Mouse (Mus musculus): ENCODE data around the gene Vps29.

The Vps29 gene

DNA sequence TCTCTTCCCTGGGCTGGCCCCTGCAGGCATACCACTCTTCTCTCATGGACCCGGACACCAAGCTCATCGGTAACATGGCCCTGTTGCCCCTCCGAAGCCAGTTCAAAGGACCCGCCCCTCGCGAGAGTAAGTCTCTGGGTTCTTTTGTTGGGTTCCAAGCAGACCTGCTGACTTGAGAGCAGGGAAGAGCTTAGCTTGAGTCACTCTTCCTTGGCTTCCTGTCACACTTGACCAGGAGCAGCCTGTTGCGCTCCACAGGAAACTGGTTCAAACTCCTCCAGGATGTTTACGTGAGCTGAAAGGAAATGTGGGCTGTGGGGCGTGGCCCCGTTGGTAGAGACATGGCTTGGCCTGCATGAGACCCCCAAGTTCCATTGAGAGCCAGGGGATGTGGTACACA lies 42.6 kb downstream of the Vps29 start:
- in situ Hi-C loops (cut with MboI, MseI) = no loop called here

DNA sequence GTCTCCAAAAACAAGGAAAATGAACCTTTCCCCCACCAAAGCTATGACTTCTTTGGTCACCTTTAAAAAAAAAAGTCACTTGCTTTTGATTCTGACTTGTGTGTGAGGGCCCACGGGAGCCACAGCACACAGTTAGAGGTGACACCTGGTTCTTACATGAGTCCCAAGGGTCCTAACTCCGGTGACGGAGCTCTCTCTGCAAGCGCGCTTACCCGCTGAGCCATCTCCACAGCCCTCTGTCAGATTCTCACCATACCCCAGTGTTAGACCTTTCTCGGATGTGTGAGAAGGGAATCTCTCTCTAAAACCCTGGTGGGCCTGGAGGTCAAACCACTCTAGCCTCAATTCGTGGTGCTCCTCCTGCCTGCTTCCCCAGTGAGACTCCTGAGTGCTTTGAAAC lies 43.3 kb downstream of the Vps29 start:
- in situ Hi-C loops (cut with MboI, MseI) = no loop called here

DNA sequence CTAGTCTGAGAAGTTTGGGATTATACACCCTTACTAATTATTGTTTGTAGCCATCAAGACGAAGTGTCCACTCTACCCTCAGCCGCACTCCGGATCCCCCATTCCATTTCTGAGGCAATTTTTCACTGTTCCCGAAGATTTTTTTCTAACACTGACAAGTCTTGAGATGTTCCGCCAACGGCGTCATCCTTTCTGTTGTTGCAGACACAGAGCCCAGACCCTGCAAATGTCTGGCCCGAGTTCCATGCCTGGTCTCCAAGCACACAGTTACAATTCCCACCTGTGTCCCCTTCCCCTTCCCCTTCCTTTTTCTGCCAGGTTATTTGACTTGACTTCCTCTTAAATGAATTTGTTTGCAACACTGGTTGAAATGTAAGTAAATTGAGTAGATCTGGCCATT lies 45.7 kb downstream of the Vps29 start:
- in situ Hi-C loops (cut with MboI, MseI) = no loop called here

DNA sequence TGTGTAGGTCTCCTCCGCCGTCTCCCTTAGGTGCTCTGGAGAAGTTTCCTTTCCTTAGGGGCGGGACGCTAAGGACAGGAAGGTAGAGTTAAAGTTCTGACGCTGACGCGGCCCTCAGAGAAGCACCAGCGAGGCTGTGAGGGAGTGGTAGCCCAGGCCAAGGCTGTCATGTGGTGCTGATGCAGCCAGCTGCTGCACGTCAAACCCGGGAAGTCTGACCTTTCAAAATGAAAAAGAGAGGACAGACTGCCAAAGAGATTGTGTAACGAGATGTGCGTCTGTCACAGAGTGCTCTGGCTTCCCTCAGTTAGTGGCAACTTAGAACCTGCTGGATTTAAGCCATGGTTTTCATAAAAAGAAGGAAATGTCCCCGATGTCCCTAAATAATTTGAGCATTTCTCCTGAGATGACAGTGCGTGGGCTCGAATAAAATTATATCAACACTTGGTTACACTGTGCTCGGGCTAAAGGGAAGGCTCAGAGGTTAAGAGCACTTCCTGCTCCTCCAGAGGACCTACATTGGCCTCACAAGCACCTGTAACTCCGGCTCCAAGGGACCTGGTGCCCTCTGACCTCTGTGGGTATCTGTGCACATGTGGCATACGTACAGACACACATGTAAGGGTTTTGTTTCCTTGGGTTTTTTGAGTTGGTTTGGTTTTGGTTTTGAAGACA lies 46.6 kb downstream of the Vps29 start:
- in situ Hi-C loops (cut with MboI, MseI) = no loop called here

DNA sequence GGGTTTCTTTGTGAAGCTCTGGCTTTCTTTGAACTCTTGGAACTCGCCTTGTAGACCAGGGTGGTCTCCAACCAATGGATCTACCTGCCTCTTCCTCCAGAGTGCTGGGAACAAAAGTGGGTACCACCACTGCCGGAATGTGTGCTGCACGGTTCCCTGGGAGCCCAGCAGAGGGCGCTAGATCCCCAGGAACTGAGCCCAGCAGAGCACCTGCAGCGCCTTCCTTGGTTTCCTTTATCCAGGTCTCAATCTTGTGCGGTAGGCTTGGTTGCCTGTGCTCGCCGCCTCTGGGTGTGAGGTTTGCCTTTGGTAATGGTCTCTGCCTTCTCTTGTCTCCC lies 47.1 kb downstream of the Vps29 start:
- in situ Hi-C loops (cut with MboI, MseI) = no loop called here

DNA sequence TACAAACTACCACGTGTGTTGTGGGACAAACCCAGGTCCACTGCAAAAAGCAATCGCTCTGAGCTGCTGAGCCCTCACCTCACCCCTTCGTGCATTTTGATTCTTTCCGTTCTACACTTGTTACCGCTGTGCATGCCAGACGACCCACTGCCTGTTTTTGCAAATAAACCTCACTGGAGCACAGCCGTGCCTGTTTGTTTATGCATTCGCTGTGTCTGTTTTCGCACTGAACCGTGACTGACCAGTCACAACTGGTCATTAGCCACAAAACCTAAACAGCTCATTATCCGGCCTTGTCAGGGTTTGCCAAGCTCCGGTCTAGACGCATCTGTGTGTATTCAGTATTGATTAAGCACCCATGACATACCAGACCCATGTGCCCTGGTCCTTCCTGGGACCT lies 48.0 kb downstream of the Vps29 start:
- in situ Hi-C loops (cut with MboI, MseI) = no loop called here

DNA sequence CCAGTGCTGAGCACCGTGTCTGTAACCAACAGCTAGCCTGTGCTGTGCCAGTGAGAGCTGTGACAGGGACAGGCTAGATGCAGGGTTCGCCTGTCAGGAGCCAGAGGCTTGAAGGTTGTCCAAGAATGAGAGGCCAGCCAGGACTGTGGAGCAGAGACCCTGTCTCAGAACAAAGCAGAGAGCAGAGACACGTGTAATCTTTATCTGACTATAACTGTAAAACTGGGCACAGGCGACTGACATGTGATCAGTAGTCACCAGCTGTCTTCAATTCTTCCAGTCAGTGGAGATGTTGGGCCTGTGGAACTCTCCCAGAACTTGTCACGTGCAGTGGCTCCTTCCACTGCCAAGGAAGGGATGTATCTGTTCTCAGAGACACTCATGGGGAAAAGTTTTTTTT lies 48.6 kb downstream of the Vps29 start:
- in situ Hi-C loops (cut with MboI, MseI) = no loop called here

DNA sequence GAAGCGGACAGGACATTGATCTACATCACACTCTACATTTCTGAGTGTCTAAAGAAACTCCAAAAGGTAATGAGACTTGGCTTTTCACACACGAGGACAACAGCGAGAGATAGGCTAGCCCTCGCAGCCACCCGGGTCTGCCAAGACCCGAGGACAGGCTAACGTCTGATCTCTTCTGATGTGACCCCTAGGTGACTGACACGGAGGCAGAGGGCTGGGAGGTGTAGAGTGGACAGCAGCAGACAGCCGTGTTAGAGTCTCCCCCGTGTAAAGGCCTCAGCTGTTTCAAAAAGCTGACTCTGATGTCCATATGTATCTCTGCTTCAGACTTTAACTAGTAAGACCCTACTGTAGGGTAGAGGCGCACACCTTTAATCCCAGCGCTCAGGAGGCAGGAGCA lies 49.2 kb downstream of the Vps29 start:
- in situ Hi-C loops (cut with MboI, MseI) = no loop called here

DNA sequence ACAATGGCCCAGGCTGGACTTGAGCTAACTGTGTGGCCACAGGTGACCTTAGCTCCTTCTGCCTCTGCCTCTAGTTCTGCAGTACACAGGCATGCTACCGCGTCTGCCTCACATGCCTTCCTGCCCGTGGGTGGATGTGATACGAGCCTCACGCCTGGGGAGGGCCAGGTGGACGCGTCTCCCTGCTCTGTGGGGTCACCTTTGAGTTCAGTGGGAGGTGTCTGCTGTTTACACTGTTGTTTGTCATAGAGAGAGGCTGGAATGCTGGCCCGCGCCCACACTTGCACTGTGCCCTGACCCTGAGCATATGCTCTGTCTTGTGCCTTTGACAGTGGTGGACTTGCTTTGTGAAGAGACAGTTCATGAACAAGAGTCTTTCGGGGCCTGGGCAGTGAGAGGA lies 51.4 kb downstream of the Vps29 start:
- in situ Hi-C loops (cut with MboI, MseI) = no loop called here

DNA sequence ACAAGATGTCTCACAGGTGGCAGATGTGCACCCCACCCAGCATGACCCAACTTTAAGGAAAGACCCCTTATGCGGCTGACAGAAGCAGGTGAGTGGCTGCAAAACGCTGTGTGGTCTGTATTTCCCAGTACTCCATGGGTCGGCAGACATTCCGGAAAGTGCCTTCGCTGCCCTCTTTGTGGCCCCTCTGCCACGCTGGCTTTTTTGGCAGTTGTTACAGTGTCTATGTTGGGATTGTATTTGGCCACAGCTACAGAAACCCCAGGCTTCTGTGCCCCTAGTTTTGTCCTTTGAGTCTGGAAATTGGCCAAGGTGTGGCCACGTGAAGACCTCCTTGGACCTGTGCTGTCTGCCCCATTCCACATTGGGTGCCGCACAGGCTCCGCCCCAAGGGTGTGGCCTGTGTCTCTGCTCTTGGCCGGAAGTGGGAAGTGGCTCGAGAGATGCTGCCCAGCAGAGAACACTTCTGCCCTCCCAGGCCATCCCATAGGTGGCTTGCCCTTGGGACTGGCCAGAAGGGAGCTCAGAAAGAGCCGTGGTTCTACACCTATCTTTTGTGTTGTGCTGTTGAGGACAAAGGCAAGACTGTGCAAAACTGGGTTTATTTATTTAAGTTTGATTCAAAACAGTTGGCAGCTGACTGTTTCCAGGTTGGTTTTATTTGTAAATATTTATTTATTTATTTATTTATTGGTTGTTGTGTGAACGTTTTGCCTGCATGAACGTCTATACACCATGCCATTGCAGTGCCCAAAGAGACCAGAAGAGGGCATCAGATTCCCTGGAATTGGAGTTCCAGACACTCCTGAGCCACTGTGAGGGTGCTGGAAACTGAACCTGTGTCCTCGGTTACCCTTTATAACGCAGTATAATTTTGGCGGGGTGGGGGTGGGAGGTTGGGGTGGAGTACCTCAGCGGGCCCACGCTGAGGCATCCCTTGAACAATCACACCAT lies 55.8 kb downstream of the Vps29 start:
- in situ Hi-C loops (cut with MboI, MseI) = no loop called here

DNA sequence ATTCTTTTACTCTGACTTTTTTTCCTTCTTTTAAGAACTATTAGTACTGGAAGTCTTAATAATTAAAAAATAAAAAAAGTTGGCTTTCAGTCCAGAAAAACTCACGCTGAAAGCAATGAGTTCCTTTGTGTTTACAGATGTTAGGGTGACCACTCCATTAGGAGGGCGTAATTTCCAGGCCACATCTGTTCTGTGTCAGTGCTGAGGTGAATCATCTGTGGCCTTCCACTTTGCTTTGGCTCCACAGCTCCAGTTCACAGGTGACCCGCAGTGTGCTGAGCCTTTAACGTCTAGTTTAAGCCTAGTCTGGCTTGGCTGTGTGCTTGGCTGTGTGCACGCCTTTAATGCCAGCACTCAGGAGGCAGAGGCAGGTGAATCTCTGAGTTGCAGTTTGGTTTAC lies 57.7 kb downstream of the Vps29 start:
- in situ Hi-C loops (cut with MboI, MseI) = no loop called here

DNA sequence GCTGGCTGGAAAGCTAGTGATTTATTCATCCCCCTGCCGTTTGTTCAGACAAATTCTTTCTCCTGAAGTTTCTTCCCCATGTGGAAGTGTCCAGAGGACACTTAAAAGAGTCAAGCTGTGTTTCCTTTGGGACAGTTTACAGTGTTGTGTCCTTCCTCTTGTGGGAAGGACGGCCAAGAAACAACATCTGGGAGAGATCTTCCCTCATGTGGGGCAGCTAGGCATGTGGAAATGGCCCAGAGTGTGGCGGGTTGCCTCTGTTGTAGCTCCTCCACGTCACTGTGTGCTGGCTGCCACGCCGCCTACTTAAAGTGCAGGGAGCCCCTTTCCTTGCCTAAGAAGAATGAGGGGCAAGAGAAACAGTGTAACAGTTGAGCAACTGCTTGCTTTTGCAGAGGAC lies 58.7 kb downstream of the Vps29 start:
- in situ Hi-C loops (cut with MboI, MseI) = no loop called here

DNA sequence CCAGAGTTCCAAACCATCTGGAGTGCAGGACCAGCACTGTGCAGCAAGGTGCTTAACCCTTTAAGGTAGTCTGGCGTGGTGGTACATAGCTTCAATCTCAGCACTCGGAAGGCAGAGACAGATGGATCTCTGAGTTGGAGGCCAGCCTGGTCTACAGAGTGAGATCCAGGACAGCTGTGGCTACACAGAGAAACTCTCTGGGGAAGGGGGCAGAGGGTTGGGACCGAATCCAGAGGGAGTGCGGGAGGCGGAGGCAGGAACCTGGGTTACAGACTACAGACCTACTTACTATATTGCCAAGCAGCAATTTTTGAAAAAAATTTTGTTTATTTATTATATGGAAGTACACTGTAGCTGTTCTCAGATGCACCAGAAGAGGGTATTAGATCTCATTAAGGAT lies 60.2 kb downstream of the Vps29 start:
- in situ Hi-C loops (cut with MboI, MseI) = no loop called here
